Mouse (Mus musculus) lung, postnatal 0 days (tissue): ENCODE measurements at regions not wholly inside any gene's neighbourhood (a gene's known extent, or its start where the extent isn't known, plus 50 kb on each side); places are given as distances from the start of the nearest gene placed in this dataset.

Source experiments
- CTCF ChIP-seq: IDR thresholded peaks from 2 replicates; pipeline ENCODE4 v1.5.1; 2016; ENCODE audit warnings: antibody characterized with exemption, mild to moderate bottlenecking
- EP300 ChIP-seq: IDR thresholded peaks from 2 replicates; pipeline ENCODE4 v1.6.1; 2016; ENCODE audit warnings: antibody characterized with exemption, mild to moderate bottlenecking, control low read depth

DNA sequence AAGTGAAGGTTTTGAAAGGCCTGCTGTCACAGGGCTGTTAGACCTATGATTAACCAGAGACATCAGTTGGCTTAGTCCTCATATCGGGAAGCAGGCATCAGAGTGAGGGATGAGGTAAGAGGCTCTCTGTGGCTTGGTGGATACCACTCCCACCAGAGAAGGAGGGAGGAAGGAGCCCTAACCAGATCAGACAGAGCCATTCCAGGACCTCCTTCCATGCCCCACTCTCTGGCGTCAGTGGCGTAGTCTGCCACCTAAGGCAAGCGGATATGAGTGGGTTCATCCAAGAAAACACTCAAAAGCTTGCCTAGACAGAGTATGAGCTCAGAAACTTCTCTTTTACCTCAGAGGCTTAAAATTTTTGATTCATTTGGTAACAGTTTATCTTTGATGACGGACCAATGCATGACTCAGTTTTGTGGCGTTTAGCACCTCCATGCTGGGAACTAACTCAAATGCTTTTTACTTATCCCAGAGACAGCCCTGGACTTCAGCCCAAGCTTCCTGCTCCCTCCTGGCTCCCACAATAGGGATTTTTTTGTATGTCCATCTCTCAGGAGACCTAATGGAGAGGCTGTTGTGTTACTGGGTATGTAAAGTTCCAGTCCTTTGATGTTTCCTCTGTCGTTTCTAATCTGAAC is 367.5 kb upstream of the Rasgrp1 start:
- TF ChIP-seq CTCF (no peak), EP300 (peak; percentile 25; the same call in 1 of the 2 replicates)
